In the genomic region with DNA sequence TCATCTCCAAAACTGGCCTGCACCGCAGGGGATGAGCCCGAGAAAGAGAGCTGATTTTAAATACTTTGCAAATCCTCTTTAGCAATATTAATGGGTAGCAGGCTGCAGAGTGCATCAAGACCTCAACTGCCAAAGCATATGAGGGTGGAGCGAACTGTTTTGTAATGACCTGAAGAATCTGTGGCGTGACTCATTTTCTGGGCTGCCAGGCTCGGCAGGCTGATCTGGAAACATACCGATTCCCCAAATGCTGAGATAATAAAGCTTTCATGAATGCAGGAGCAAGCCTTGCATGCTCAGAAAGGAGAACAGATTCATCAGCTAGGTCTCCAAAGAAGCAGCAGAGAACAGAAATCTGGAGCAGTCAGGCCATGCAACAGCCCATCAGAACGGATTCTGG, we compare ENCODE assay signal across 10 mouse cellular contexts.
DNase-seq lines count a peak whose midpoint lies in the region; ATAC-seq lines count a peak whose summit lies in the region.
"Had no signal": no experiment of that assay in that cellular context is flagged by ENCODE, and none has a peak within 500 bp of the region (broad histone marks: within the 10 kb centered on the region; RNA-seq: fewer than 3 reads in every experiment).

No protein-coding gene starts in this region.

- intact Hi-C loops in heart, postnatal 36 days (cut with DNase I) = no loop called here

- no peak for DNase-seq in frontal cortex, postnatal 10 days (ENCODE audit: low spot score in 2 of 2)
- peak; percentile 22 for DNase-seq in urinary bladder, adult 2 months (ENCODE audit: low spot score)
- DNase-seq in urinary bladder, postnatal 10 days (ENCODE audit: low spot score) = no peak
- DNase-seq in heart, postnatal 36 days = peak; percentile 13 to 29
- no peak for DNase-seq in spleen, postnatal 4 days (ENCODE audit: low spot score in 2 of 2)

- peak; percentile 87 for ATAC-seq in frontal cortex, adult (ENCODE audit: low TSS enrichment)
- no peak for ATAC-seq in granulocyte monocyte progenitor cell, adult 5-6 weeks (replicated peaks; ENCODE audit: poor library complexity, severe bottlenecking)
- no peak for ATAC-seq in megakaryocyte-erythroid progenitor cell, adult 5-6 weeks (replicated peaks; ENCODE audit: low FRiP score, low TSS enrichment, poor library complexity, severe bottlenecking)
- ATAC-seq: activated CD4-positive, CD25-positive, alpha-beta regulatory T cell, adult 4 months; intestine, postnatal 0 days had no signal

Comparison
In these comparisons a context has a peak if more than half of its experiments do, and no peak if none do; other contexts are left out.
1. DNase-seq: peak in urinary bladder, adult 2 months (single experiment) and heart, postnatal 36 days (2 of 2); none in frontal cortex, postnatal 10 days (0 of 2), urinary bladder, postnatal 10 days (single experiment) and spleen, postnatal 4 days (0 of 2).